ENCODE assay signal across 9 mouse cellular contexts in the genomic region with DNA sequence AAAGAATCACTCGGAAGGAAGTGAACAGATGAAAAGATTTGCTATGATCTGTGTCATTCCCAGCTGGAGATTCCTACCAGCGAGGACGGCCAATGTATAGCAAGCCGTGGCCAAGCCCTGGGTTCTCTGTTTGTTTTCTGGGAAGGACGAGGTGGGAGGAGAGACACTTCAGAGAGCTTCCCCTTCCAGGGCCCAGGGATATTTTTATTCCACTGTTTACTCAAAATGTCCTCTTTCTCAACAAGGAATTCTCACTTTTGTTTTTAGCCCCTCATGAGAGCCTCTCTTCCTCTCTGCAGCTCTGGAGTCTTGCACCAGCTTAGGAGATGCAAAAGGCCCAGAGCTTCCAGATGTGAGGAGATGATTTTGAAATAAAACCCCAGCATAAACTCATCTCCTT.
DNase-seq lines count a peak whose midpoint lies in the region; ATAC-seq and TF ChIP-seq lines count a peak whose summit lies in the region.
"Had no signal": no experiment of that assay in that cellular context is flagged by ENCODE, and none has a peak within 500 bp of the region (broad histone marks: within the 10 kb centered on the region; RNA-seq: fewer than 3 reads in every experiment).

No protein-coding gene starts in this region.

- intact Hi-C loops in gastrocnemius, adult 2 months (cut with DNase I): no loop called here

- H3K9me3 ChIP-seq in neural tube, embryonic 11.5 days (ENCODE audit: control insufficient read depth, low read length): no peaks in the 10 kb centered on the region

- no peak for ATAC-seq in neural tube, embryonic 11.5 days (ENCODE audit: insufficient read depth, low FRiP score, low TSS enrichment)
- ATAC-seq: CD4-positive, CD25-positive, alpha-beta regulatory T cell, adult 4 months had no signal

- no peak overlapping the region for H3K4me2 ChIP-seq in neural tube, embryonic 11.5 days (ENCODE audit: low read depth)

- H3K27ac ChIP-seq in gastrocnemius, adult 2 months: peak overlapping the region; percentile 66
- 0 out of 2 replicates have a peak overlapping the region, but pooled peaks have one; percentile 8 for H3K27ac ChIP-seq in neural tube, embryonic 11.5 days (ENCODE audit: low read depth, low read length)

- 25% methylated on average over 5 of the region's 5 CpGs for WGBS in neural tube, embryonic 11.5 days

- no peak for DNase-seq in gastrocnemius, adult 2 months
- no peak for DNase-seq in gastrocnemius, adult 8-10 months (ENCODE audit: low spot score in 2 of 2)
- DNase-seq in neural tube, embryonic 11.5 days (ENCODE audit: low spot score): no peak
- DNase-seq in neural tube, embryonic 10.5 days (ENCODE audit: extremely low spot score, low spot score): no peak
- peak; percentile 35 for DNase-seq in lung, postnatal 36 days
- peak; percentile 35 for DNase-seq in telencephalon, adult 2 months (ENCODE audit: low read depth, low spot score)
- no peak for DNase-seq in layer of hippocampus, postnatal 10 days (ENCODE audit: low spot score in 2 of 2)
- DNase-seq in cerebellum, postnatal 10 days: no peak

- no peak for TF ChIP-seq CTCF in gastrocnemius, adult 2 months (IDR thresholded peaks at IDR 0.05)

- no peaks in the 10 kb centered on the region for H3K36me3 ChIP-seq in neural tube, embryonic 11.5 days (ENCODE audit: control insufficient read depth, insufficient read depth, low read length)

- H3K4me1 ChIP-seq in neural tube, embryonic 11.5 days (ENCODE audit: control insufficient read depth, insufficient read depth, low read length): peaks cover 15% of the 10 kb centered on the region

- H3K27me3 ChIP-seq in neural tube, embryonic 11.5 days (ENCODE audit: control insufficient read depth, insufficient read depth, low read length): no peaks in the 10 kb centered on the region

- H3K4me3 ChIP-seq in gastrocnemius, adult 2 months: no peak overlapping the region
- no peak overlapping the region for H3K4me3 ChIP-seq in neural tube, embryonic 11.5 days (ENCODE audit: low read depth, low read length)

- H3K9ac ChIP-seq in neural tube, embryonic 11.5 days (ENCODE audit: low read length): no peak overlapping the region

Comparison
In these comparisons a context has a peak if more than half of its experiments do, and no peak if none do; other contexts are left out.
1. DNase-seq: peak in lung, postnatal 36 days (single experiment) and telencephalon, adult 2 months (single experiment); none in gastrocnemius, adult 2 months (single experiment), gastrocnemius, adult 8-10 months (0 of 2), neural tube, embryonic 11.5 days (single experiment), neural tube, embryonic 10.5 days (single experiment), layer of hippocampus, postnatal 10 days (0 of 2) and cerebellum, postnatal 10 days (0 of 2).